Mouse (Mus musculus): ENCODE data around the gene Atp5k. TPM values are rescaled to one million over a fixed set of nuclear protein-coding genes. Genes with fewer than 3 reads are reported as not detected.

Gene Atp5k
- total and polyA plus RNA-seq, 3 experiments, result 199 to 567 (median 276) TPM

- H3K27ac ChIP-seq (ENCODE audit: insufficient read depth, low read depth), result no peak overlapping the region
- H3K4me3 ChIP-seq (replicated peaks in 1 of 3; ENCODE audit: low read depth in 2 of 3, low read length in 2 of 3, poor library complexity in 1 of 3), result no peak overlapping the region
- H3K4me2 ChIP-seq (ENCODE audit: insufficient read depth, low read depth, poor library complexity, severe bottlenecking), result no peak overlapping the region
- dilution Hi-C loops (cut with MboI; ENCODE audit: extremely low pct_ligation_motif_present, extremely low pct_unique_long_range_greater_than_20kb, low sequenced_read_pairs) (no loop called here), in situ Hi-C loops (cut with MboI; ENCODE audit: low pct_ligation_motif_present, low pct_unique_long_range_greater_than_20kb, low sequenced_read_pairs) (no loop called here)
- no peaks in the 10 kb centered on the region for H3K79me2 ChIP-seq (replicated peaks; ENCODE audit: control insufficient read depth, extremely low read depth, insufficient read depth, poor library complexity, severe bottlenecking)
- H3K9me3 ChIP-seq (replicated peaks; ENCODE audit: low read length), result no peaks in the 10 kb centered on the region
- no peaks in the 10 kb centered on the region for H3K4me1 ChIP-seq (ENCODE audit: control insufficient read depth in 1 of 2, insufficient read depth in 2 of 2)
- TF ChIP-seq SIN3A (IDR thresholded peaks at IDR 0.05; ENCODE audit: low read length), result no peak
- TF ChIP-seq HCFC1 (IDR thresholded peaks at IDR 0.05; ENCODE audit: low read depth, low read length), result no peak
- no peak for TF ChIP-seq IRF4 (IDR thresholded peaks at IDR 0.05; ENCODE audit: low read depth, low read length)
- no peak for TF ChIP-seq ZNF384 (IDR thresholded peaks at IDR 0.05; ENCODE audit: low read depth, low read length)
- TF ChIP-seq POLR2AphosphoS2 (IDR thresholded peaks at IDR 0.05; ENCODE audit: low read depth, low read length), result no peak
- TF ChIP-seq MYC (IDR thresholded peaks at IDR 0.05; ENCODE audit: low read depth, low read length), result no peak
- TF ChIP-seq SMC3 (IDR thresholded peaks at IDR 0.05; ENCODE audit: low read depth, low read length), result no peak
- TF ChIP-seq MAZ (IDR thresholded peaks at IDR 0.05; ENCODE audit: low read depth, low read length), result no peak
- no peak for TF ChIP-seq EP300 (IDR thresholded peaks at IDR 0.05; ENCODE audit: low read length)
- TF ChIP-seq RAD21 (IDR thresholded peaks at IDR 0.05; ENCODE audit: low read depth, low read length), result no peak
- no peak for TF ChIP-seq CTCF (conservative IDR thresholded peaks at IDR 0.05 in 1 of 2, IDR thresholded peaks at IDR 0.05 in 1 of 2; ENCODE audit: low read depth in 2 of 2, low read length in 2 of 2)
- no peak for TF ChIP-seq PAX5 (IDR thresholded peaks at IDR 0.05; ENCODE audit: low read length)
- TF ChIP-seq GABPA (IDR thresholded peaks at IDR 0.05; ENCODE audit: insufficient replicate concordance, low read depth, low read length), result no peak
- H3K9ac ChIP-seq (ENCODE audit: insufficient read depth, low read depth), result no peak overlapping the region
- no peaks in the 10 kb centered on the region for H3K36me3 ChIP-seq (replicated peaks in 1 of 2; ENCODE audit: control insufficient read depth in 1 of 2, insufficient read depth in 1 of 2, low read length in 1 of 2)
- no peak for DNase-seq (ENCODE audit: extremely low read depth)
- peaks cover 20% of the 10 kb centered on the region for H3K27me3 ChIP-seq (replicated peaks)
Observed at GRCm38 (mm10) chr5:108450837-108451540, 16.7 kb upstream of the Atp5k start.

- no peak for DNase-seq (ENCODE audit: extremely low read depth)
- H3K27ac ChIP-seq (ENCODE audit: insufficient read depth, low read depth), result no peak within 1 kb of the TSS
- TF ChIP-seq HCFC1 (IDR thresholded peaks at IDR 0.05; ENCODE audit: low read depth, low read length) (no peak), PAX5 (IDR thresholded peaks at IDR 0.05; ENCODE audit: low read length) (no peak), BHLHE40 (IDR thresholded peaks at IDR 0.05; ENCODE audit: low read depth, low read length) (no peak), ZKSCAN1 (IDR thresholded peaks at IDR 0.05; ENCODE audit: borderline replicate concordance, low read depth, low read length) (no peak)
- dilution Hi-C loops (cut with MboI; ENCODE audit: extremely low pct_ligation_motif_present, extremely low pct_unique_long_range_greater_than_20kb, low sequenced_read_pairs) (no loop called here), in situ Hi-C loops (cut with MboI; ENCODE audit: low pct_ligation_motif_present, low pct_unique_long_range_greater_than_20kb, low sequenced_read_pairs) (loop anchor here (25.0 kb wide), 1 partner anchor 213 kb away; the partner anchor contains the start of genes Dgkq and Idua)
- H3K79me2 ChIP-seq (replicated peaks; ENCODE audit: control insufficient read depth, extremely low read depth, insufficient read depth, poor library complexity, severe bottlenecking), result no peaks in the 10 kb centered on the region
- no peak within 1 kb of the TSS for H3K4me2 ChIP-seq (ENCODE audit: insufficient read depth, low read depth, poor library complexity, severe bottlenecking)
- H3K4me1 ChIP-seq (ENCODE audit: control insufficient read depth in 1 of 2, insufficient read depth in 2 of 2), result no peaks in the 10 kb centered on the region
- H3K9me3 ChIP-seq (replicated peaks; ENCODE audit: low read length), result no peaks in the 10 kb centered on the region
- no peaks in the 10 kb centered on the region for H3K36me3 ChIP-seq (replicated peaks in 1 of 2; ENCODE audit: control insufficient read depth in 1 of 2, insufficient read depth in 1 of 2, low read length in 1 of 2)
- no peak within 1 kb of the TSS for H3K4me3 ChIP-seq (replicated peaks in 1 of 3; ENCODE audit: low read depth in 2 of 3, low read length in 2 of 3, poor library complexity in 1 of 3)
- no peak within 1 kb of the TSS for H3K9ac ChIP-seq (ENCODE audit: insufficient read depth, low read depth)
- peaks cover 22% of the 10 kb centered on the region for H3K27me3 ChIP-seq (replicated peaks)
Observed at GRCm38 (mm10) chr5:108448785-108449668, 14.8 kb upstream of the Atp5k start, which contains the start of gene Mfsd7a. TSS of gene Mfsd7a (minus strand) at chr5:108448891.

Data from CH12.LX (cell line).